Mouse (Mus musculus): Measurements from ENCODE around the gene Slc39a8. TPM values are rescaled to one million over a fixed set of nuclear protein-coding genes. Genes with fewer than 3 reads are reported as not detected.

Slc39a8 gene
- total RNA-seq, 1 experiment, result 3.3 TPM

GRCm38 (mm10) chr3:135856303-135856702 lies 31.2 kb downstream of the Slc39a8 start:
- DNase-seq (ENCODE audit: low read depth, low spot score), result no peak
- TF ChIP-seq ZC3H11A (IDR thresholded peaks at IDR 0.05; ENCODE audit: borderline replicate concordance, low read depth, low read length), result no peak
- Histone ChIP-seq H3K36me3 (ENCODE audit: control insufficient read depth, insufficient read depth, low read length, poor library complexity, severe bottlenecking) (no peaks in the 10 kb centered on the region), H3K27ac (ENCODE audit: insufficient read depth, low read depth, low read length, poor library complexity, severe bottlenecking) (no peak overlapping the region), H3K4me1 (ENCODE audit: control insufficient read depth in 2 of 2, insufficient read depth in 2 of 2, low read length in 2 of 2, poor library complexity in 1 of 2) (no peaks in the 10 kb centered on the region), H3K9ac (ENCODE audit: insufficient read depth, low read depth, low read length, poor library complexity, severe bottlenecking) (no peak overlapping the region), H3K4me3 (ENCODE audit: insufficient read depth in 1 of 2, low read depth in 1 of 2, low read length in 2 of 2, poor library complexity in 1 of 2, severe bottlenecking in 1 of 2) (no peak overlapping the region), H3K9me3 (ENCODE audit: control insufficient read depth, insufficient read depth, low read depth, low read length) (no peaks in the 10 kb centered on the region)
- in situ Hi-C loops (cut with MboI; ENCODE audit: low sequenced_read_pairs in 2 of 2, unreplicated experiment in 2 of 2), result no loop called here

DNA sequence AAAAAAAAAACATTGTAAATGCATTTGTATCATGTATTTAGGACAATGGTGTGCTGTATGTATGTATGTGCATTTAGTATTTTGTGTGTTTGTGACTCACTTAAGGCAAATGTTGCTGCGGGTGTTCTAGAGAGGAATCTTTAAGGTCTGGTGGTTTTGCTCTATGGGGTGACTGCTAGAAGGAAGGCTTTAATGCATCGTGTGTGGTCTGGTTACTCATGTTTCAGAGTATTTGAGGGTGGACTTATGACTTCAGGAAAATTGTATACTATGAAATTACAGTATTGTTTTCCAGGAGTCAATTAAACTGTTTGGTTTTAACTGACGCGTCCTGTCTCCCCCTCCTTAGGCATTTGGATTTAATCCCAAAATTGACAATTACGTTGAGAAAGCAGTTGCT lies 32.1 kb downstream of the Slc39a8 start:
- H3K9me3 ChIP-seq (ENCODE audit: control insufficient read depth, insufficient read depth, low read depth, low read length), result no peaks in the 10 kb centered on the region
- no peak for DNase-seq (ENCODE audit: low read depth, low spot score)

GRCm38 (mm10) chr3:135859431-135859830 lies 34.4 kb downstream of the Slc39a8 start:
- no peak overlapping the region for H3K27ac ChIP-seq (ENCODE audit: insufficient read depth, low read depth, low read length, poor library complexity, severe bottlenecking)
- no peaks in the 10 kb centered on the region for H3K4me1 ChIP-seq (ENCODE audit: control insufficient read depth in 2 of 2, insufficient read depth in 2 of 2, low read length in 2 of 2, poor library complexity in 1 of 2)
- no peaks in the 10 kb centered on the region for H3K9me3 ChIP-seq (ENCODE audit: control insufficient read depth, insufficient read depth, low read depth, low read length)
- in situ Hi-C loops (cut with MboI; ENCODE audit: low sequenced_read_pairs in 2 of 2, unreplicated experiment in 2 of 2), result no loop called here
- H3K9ac ChIP-seq (ENCODE audit: insufficient read depth, low read depth, low read length, poor library complexity, severe bottlenecking), result no peak overlapping the region
- TF ChIP-seq MAFK (IDR thresholded peaks at IDR 0.05; ENCODE audit: insufficient read depth, low read depth, low read length) (no peak), HCFC1 (IDR thresholded peaks at IDR 0.05; ENCODE audit: borderline replicate concordance, insufficient read depth, low read length) (no peak), CHD2 (IDR thresholded peaks at IDR 0.05; ENCODE audit: low read depth, low read length) (no peak), ZNF384 (IDR thresholded peaks at IDR 0.05; ENCODE audit: low read depth, low read length) (no peak), ZC3H11A (IDR thresholded peaks at IDR 0.05; ENCODE audit: borderline replicate concordance, low read depth, low read length) (no peak)
- no peak for DNase-seq (ENCODE audit: low read depth, low spot score)
- H3K36me3 ChIP-seq (ENCODE audit: control insufficient read depth, insufficient read depth, low read length, poor library complexity, severe bottlenecking), result no peaks in the 10 kb centered on the region
- no peak overlapping the region for H3K4me3 ChIP-seq (ENCODE audit: insufficient read depth in 1 of 2, low read depth in 1 of 2, low read length in 2 of 2, poor library complexity in 1 of 2, severe bottlenecking in 1 of 2)

More for the DNA sequence above, 32.1 kb downstream of the Slc39a8 start:
- Histone ChIP-seq H3K9ac (ENCODE audit: insufficient read depth, low read depth, low read length, poor library complexity, severe bottlenecking) (no peak overlapping the region), H3K4me3 (ENCODE audit: insufficient read depth in 1 of 2, low read depth in 1 of 2, low read length in 2 of 2, poor library complexity in 1 of 2, severe bottlenecking in 1 of 2) (no peak overlapping the region), H3K36me3 (ENCODE audit: control insufficient read depth, insufficient read depth, low read length, poor library complexity, severe bottlenecking) (no peaks in the 10 kb centered on the region), H3K27ac (ENCODE audit: insufficient read depth, low read depth, low read length, poor library complexity, severe bottlenecking) (no peak overlapping the region), H3K4me1 (ENCODE audit: control insufficient read depth in 2 of 2, insufficient read depth in 2 of 2, low read length in 2 of 2, poor library complexity in 1 of 2) (no peaks in the 10 kb centered on the region)
- TF ChIP-seq ZC3H11A (IDR thresholded peaks at IDR 0.05; ENCODE audit: borderline replicate concordance, low read depth, low read length) (no peak), CHD2 (IDR thresholded peaks at IDR 0.05; ENCODE audit: low read depth, low read length) (no peak), ZNF384 (IDR thresholded peaks at IDR 0.05; ENCODE audit: low read depth, low read length) (no peak), MAFK (IDR thresholded peaks at IDR 0.05; ENCODE audit: insufficient read depth, low read depth, low read length) (no peak), HCFC1 (IDR thresholded peaks at IDR 0.05; ENCODE audit: borderline replicate concordance, insufficient read depth, low read length) (no peak)
- in situ Hi-C loops (cut with MboI; ENCODE audit: low sequenced_read_pairs in 2 of 2, unreplicated experiment in 2 of 2), result no loop called here

GRCm38 (mm10) chr3:135862804-135863203 lies 37.7 kb downstream of the Slc39a8 start:
- Histone ChIP-seq H3K4me3 (ENCODE audit: insufficient read depth in 1 of 2, low read depth in 1 of 2, low read length in 2 of 2, poor library complexity in 1 of 2, severe bottlenecking in 1 of 2) (no peak overlapping the region), H3K36me3 (ENCODE audit: control insufficient read depth, insufficient read depth, low read length, poor library complexity, severe bottlenecking) (no peaks in the 10 kb centered on the region), H3K27ac (ENCODE audit: insufficient read depth, low read depth, low read length, poor library complexity, severe bottlenecking) (no peak overlapping the region), H3K4me1 (ENCODE audit: control insufficient read depth in 2 of 2, insufficient read depth in 2 of 2, low read length in 2 of 2, poor library complexity in 1 of 2) (no peaks in the 10 kb centered on the region), H3K9ac (ENCODE audit: insufficient read depth, low read depth, low read length, poor library complexity, severe bottlenecking) (no peak overlapping the region), H3K9me3 (ENCODE audit: control insufficient read depth, insufficient read depth, low read depth, low read length) (no peaks in the 10 kb centered on the region)
- peak; percentile 27 for DNase-seq (ENCODE audit: low read depth, low spot score)
- in situ Hi-C loops (cut with MboI; ENCODE audit: low sequenced_read_pairs in 2 of 2, unreplicated experiment in 2 of 2), result no loop called here
- TF ChIP-seq CHD2 (IDR thresholded peaks at IDR 0.05; ENCODE audit: low read depth, low read length) (no peak), HCFC1 (IDR thresholded peaks at IDR 0.05; ENCODE audit: borderline replicate concordance, insufficient read depth, low read length) (no peak), MAFK (IDR thresholded peaks at IDR 0.05; ENCODE audit: insufficient read depth, low read depth, low read length) (no peak), ZNF384 (IDR thresholded peaks at IDR 0.05; ENCODE audit: low read depth, low read length) (no peak), ZC3H11A (IDR thresholded peaks at IDR 0.05; ENCODE audit: borderline replicate concordance, low read depth, low read length) (no peak)

DNA sequence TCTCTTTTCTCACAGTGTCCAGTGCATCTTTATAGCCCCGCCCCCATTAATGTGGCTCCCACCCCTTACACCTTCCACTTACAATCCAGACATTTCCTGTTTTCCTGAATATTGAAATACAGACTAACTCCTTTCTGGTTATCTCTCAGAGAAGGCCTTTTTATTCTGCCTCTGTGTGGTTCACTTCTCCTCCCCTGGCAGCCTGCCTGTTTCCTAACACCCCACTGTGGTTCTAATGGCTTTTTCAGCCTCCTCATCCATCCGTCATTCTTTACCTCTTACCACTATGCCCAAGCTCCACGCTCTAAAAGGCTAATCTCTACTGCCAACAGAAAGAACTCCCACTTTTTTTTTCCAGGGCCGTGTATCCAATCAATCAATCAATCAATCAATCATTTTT lies 44.0 kb downstream of the Slc39a8 start:
- no peak for TF ChIP-seq ZNF384 (IDR thresholded peaks at IDR 0.05; ENCODE audit: low read depth, low read length)
- no peak for TF ChIP-seq CHD2 (IDR thresholded peaks at IDR 0.05; ENCODE audit: low read depth, low read length)
- no peak for TF ChIP-seq HCFC1 (IDR thresholded peaks at IDR 0.05; ENCODE audit: borderline replicate concordance, insufficient read depth, low read length)
- no peak for TF ChIP-seq MAFK (IDR thresholded peaks at IDR 0.05; ENCODE audit: insufficient read depth, low read depth, low read length)
- no peak for TF ChIP-seq ZC3H11A (IDR thresholded peaks at IDR 0.05; ENCODE audit: borderline replicate concordance, low read depth, low read length)
- no peak overlapping the region for H3K9ac ChIP-seq (ENCODE audit: insufficient read depth, low read depth, low read length, poor library complexity, severe bottlenecking)
- no peaks in the 10 kb centered on the region for H3K9me3 ChIP-seq (ENCODE audit: control insufficient read depth, insufficient read depth, low read depth, low read length)
- H3K27ac ChIP-seq (ENCODE audit: insufficient read depth, low read depth, low read length, poor library complexity, severe bottlenecking), result no peak overlapping the region
- no peaks in the 10 kb centered on the region for H3K4me1 ChIP-seq (ENCODE audit: control insufficient read depth in 2 of 2, insufficient read depth in 2 of 2, low read length in 2 of 2, poor library complexity in 1 of 2)
- no peaks in the 10 kb centered on the region for H3K36me3 ChIP-seq (ENCODE audit: control insufficient read depth, insufficient read depth, low read length, poor library complexity, severe bottlenecking)
- no peak for DNase-seq (ENCODE audit: low read depth, low spot score)
- in situ Hi-C loops (cut with MboI; ENCODE audit: low sequenced_read_pairs in 2 of 2, unreplicated experiment in 2 of 2), result no loop called here
- no peak overlapping the region for H3K4me3 ChIP-seq (ENCODE audit: insufficient read depth in 1 of 2, low read depth in 1 of 2, low read length in 2 of 2, poor library complexity in 1 of 2, severe bottlenecking in 1 of 2)
